In the genomic region with DNA sequence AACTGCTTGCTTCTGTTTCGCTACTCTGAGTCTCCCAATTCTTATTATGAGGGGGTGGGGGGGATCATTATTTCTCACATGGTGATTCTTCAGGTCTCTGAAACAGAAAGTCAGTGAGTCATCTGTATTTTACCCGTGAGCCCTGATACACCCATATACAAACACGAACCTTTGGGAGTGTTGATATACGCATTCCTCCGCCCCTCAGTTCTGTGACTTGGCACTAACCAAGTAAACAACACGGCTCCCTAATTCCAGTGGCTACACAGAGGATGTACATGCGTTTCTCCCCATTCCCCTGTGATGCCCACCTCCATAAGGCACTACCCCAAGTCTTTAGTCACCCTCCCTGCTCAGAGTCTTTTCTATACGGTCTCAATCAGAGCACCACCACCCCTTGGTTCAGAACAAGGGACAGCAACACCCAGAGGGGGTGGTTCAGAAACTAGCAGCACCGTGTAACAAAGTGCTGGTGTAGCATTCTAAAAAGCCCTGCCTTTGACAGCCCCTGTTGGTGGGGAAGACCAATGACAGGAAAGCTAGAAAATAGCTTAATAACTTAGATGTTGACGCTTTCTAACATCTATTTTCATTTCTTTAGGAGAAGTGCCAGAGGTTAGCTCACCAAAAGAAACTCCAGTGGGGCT, we compare ENCODE assay signal across 24 mouse cellular contexts. TPM values are rescaled to one million over a fixed set of nuclear protein-coding genes. Genes with fewer than 3 reads are reported as not detected.
"Had no signal": no experiment of that assay in that cellular context is flagged by ENCODE, and none has a peak within 500 bp of the region (broad histone marks: within the 10 kb centered on the region; RNA-seq: fewer than 3 reads in every experiment).

No protein-coding gene starts in this region.

- H3K36me3 ChIP-seq: liver, embryonic 13.5 days; midbrain, embryonic 12.5 days; midbrain, embryonic 15.5 days; neural tube, embryonic 13.5 days had no signal

- ATAC-seq: midbrain, embryonic 15.5 days had no signal

- H3K9me3 ChIP-seq: liver, embryonic 13.5 days; midbrain, embryonic 12.5 days; midbrain, embryonic 15.5 days; neural tube, embryonic 13.5 days had no signal

- H3K4me1 ChIP-seq: midbrain, embryonic 15.5 days had no signal

- DNase-seq: kidney, adult 2 months; kidney, postnatal 25 days; layer of hippocampus, postnatal 36 days; liver, embryonic 13.5 days; lung, adult 2 months; lung, postnatal 14 days; lung, postnatal 4 days; retina, postnatal 1 day; right cerebral cortex, postnatal 25 days; thymus, postnatal 25 days had no signal

- H3K4me3 ChIP-seq: left cerebral cortex, adult 2 months; liver, embryonic 13.5 days; midbrain, embryonic 12.5 days; midbrain, embryonic 15.5 days; myocyte; neural tube, embryonic 13.5 days had no signal

RNA-seq across cellular contexts. Expression of a gene that starts 2.8 kb away (rescaled TPM):
- total RNA-seq: layer of hippocampus, adult 8-10 months; layer of hippocampus, postnatal 10 days; layer of hippocampus, postnatal 36 days; left cerebral cortex, adult 2 months; left cerebral cortex, postnatal 10 days; left cerebral cortex, postnatal 36 days; liver, adult 2 months; megakaryocyte progenitor cell, adult 5-6 weeks; megakaryocyte-erythroid progenitor cell, adult 5-6 weeks had no signal

RNA-seq across cellular contexts. Expression of a gene that starts 44.5 kb away (rescaled TPM):
- total RNA-seq: megakaryocyte-erythroid progenitor cell, adult 5-6 weeks; monocyte, adult 5-6 weeks had no signal

RNA-seq across cellular contexts. Expression of a gene that starts 50.8 kb away (rescaled TPM):
- total RNA-seq: liver, adult 2 months; megakaryocyte progenitor cell, adult 5-6 weeks; megakaryocyte-erythroid progenitor cell, adult 5-6 weeks; monocyte, adult 5-6 weeks; neutrophil, adult 5-6 weeks had no signal
